Comparison of ENCODE assay signal across 8 mouse cellular contexts in the genomic region with DNA sequence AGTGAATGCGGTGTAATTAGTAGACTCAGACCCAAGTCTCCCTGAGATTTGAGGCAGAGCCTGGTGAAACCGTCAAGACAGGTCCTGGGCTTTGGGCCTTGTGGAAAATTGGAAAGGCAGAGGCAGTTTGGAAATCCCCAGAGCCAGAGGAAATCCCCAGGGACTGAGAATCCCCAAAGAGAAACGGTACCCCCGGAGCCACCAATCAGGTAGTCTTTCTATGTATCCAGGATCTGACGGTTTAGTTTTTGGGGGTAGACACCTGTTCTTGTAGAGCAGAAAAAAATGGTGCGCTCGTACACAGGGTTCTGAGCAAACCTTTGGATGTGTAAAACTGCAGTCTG. TPM values are rescaled to one million over a fixed set of nuclear protein-coding genes. Genes with fewer than 3 reads are reported as not detected.
DNase-seq lines count a peak whose midpoint lies in the region; ATAC-seq and TF ChIP-seq lines count a peak whose summit lies in the region.
"Had no signal": no experiment of that assay in that cellular context is flagged by ENCODE, and none has a peak within 500 bp of the region (broad histone marks: within the 10 kb centered on the region; RNA-seq: fewer than 3 reads in every experiment).

No protein-coding gene starts in this region.

- peak overlapping the region; percentile 88 for H3K27ac ChIP-seq in lung, postnatal 0 days (ENCODE audit: low read length)
- H3K27ac ChIP-seq in forebrain, embryonic 11.5 days (ENCODE audit: low read depth, low read length): peak overlapping the region; percentile 34; the same call in 1 of the 2 replicates
- peak overlapping the region; percentile 78; the same call in 1 of the 2 replicates for H3K27ac ChIP-seq in limb, embryonic 10.5 days
- peak overlapping the region; percentile 66 for H3K27ac ChIP-seq in stomach, embryonic 16.5 days (ENCODE audit: low read length)

- no peaks in the 10 kb centered on the region for H3K27me3 ChIP-seq in lung, postnatal 0 days (replicated peaks; ENCODE audit: insufficient read depth, low read length)
- no peaks in the 10 kb centered on the region for H3K27me3 ChIP-seq in forebrain, embryonic 11.5 days (ENCODE audit: control insufficient read depth, insufficient read depth, low read length)
- no peaks in the 10 kb centered on the region for H3K27me3 ChIP-seq in limb, embryonic 10.5 days (ENCODE audit: low read depth, poor library complexity, severe bottlenecking)
- no peaks in the 10 kb centered on the region for H3K27me3 ChIP-seq in stomach, embryonic 16.5 days (ENCODE audit: control insufficient read depth, insufficient read depth, low read length)

- no peak for TF ChIP-seq CTCF in lung, postnatal 0 days (IDR thresholded peaks at IDR 0.05)

- no peak for TF ChIP-seq EP300 in lung, postnatal 0 days (IDR thresholded peaks at IDR 0.05)

- ATAC-seq in lung, postnatal 0 days: no peak
- no peak for ATAC-seq in forebrain, embryonic 11.5 days (replicated peaks; ENCODE audit: low FRiP score)
- ATAC-seq in stomach, embryonic 16.5 days (ENCODE audit: insufficient read depth, low FRiP score): no peak

- peaks cover 19% of the 10 kb centered on the region for H3K4me1 ChIP-seq in lung, postnatal 0 days (ENCODE audit: insufficient read depth, low read depth, low read length)
- peaks cover 7% of the 10 kb centered on the region for H3K4me1 ChIP-seq in forebrain, embryonic 11.5 days (replicated peaks; ENCODE audit: control insufficient read depth, insufficient read depth, low read length)
- peaks cover 38% of the 10 kb centered on the region for H3K4me1 ChIP-seq in limb, embryonic 10.5 days
- peaks cover 27% of the 10 kb centered on the region for H3K4me1 ChIP-seq in stomach, embryonic 16.5 days (ENCODE audit: control insufficient read depth, insufficient read depth, low read length)

- no peak overlapping the region for H3K4me2 ChIP-seq in lung, postnatal 0 days (replicated peaks; ENCODE audit: low read depth, low read length)
- no peak overlapping the region for H3K4me2 ChIP-seq in forebrain, embryonic 11.5 days (ENCODE audit: low read depth, low read length, severe bottlenecking)
- H3K4me2 ChIP-seq in stomach, embryonic 16.5 days (ENCODE audit: low read depth, low read length): peak overlapping the region; percentile 52; the same call in 1 of the 2 replicates

- no peak overlapping the region; the same call in 1 of the 2 replicates for H3K9ac ChIP-seq in lung, postnatal 0 days (replicated peaks; ENCODE audit: low read depth)
- H3K9ac ChIP-seq in forebrain, embryonic 11.5 days (ENCODE audit: low read length): no peak overlapping the region
- H3K9ac ChIP-seq in stomach, embryonic 16.5 days (ENCODE audit: low read length): peak overlapping the region; percentile 31; the same call in 1 of the 2 replicates

- H3K4me3 ChIP-seq in lung, postnatal 0 days (ENCODE audit: low read depth, low read length): no peak overlapping the region
- no peak overlapping the region for H3K4me3 ChIP-seq in forebrain, embryonic 11.5 days (ENCODE audit: low read depth, low read length)
- no peak overlapping the region for H3K4me3 ChIP-seq in limb, embryonic 10.5 days
- no peak overlapping the region for H3K4me3 ChIP-seq in stomach, embryonic 16.5 days (replicated peaks; ENCODE audit: low read length)

- DNase-seq in lung, postnatal 0 days (ENCODE audit: low spot score): no peak
- DNase-seq in lung, postnatal 10 days: no peak
- DNase-seq in forebrain, embryonic 11.5 days (ENCODE audit: low spot score): peak; percentile 45
- DNase-seq in limb, embryonic 10.5 days (ENCODE audit: low spot score): no peak
- DNase-seq in urinary bladder, adult 18-20 months (ENCODE audit: low spot score in 2 of 2): no peak
- DNase-seq in right cerebral cortex, postnatal 14 days: no peak

- 46% methylated on average over 7 of the region's 7 CpGs for WGBS in lung, postnatal 0 days
- 71% methylated on average over 7 of the region's 7 CpGs for WGBS in forebrain, embryonic 11.5 days
- WGBS in limb, embryonic 10.5 days: 79% methylated on average over 7 of the region's 7 CpGs
- WGBS in stomach, embryonic 16.5 days: 74% methylated on average over 7 of the region's 7 CpGs

- H3K9me3 ChIP-seq in lung, postnatal 0 days (ENCODE audit: low read length): no peaks in the 10 kb centered on the region
- H3K9me3 ChIP-seq in forebrain, embryonic 11.5 days (ENCODE audit: control insufficient read depth, low read length): no peaks in the 10 kb centered on the region
- H3K9me3 ChIP-seq in limb, embryonic 10.5 days (replicated peaks): no peaks in the 10 kb centered on the region
- H3K9me3 ChIP-seq in stomach, embryonic 16.5 days (replicated peaks; ENCODE audit: control insufficient read depth, low read length): no peaks in the 10 kb centered on the region

- H3K36me3 ChIP-seq in lung, postnatal 0 days (ENCODE audit: insufficient read depth, low read length): no peaks in the 10 kb centered on the region
- no peaks in the 10 kb centered on the region for H3K36me3 ChIP-seq in forebrain, embryonic 11.5 days (ENCODE audit: control insufficient read depth, insufficient read depth, low read length)
- no peaks in the 10 kb centered on the region for H3K36me3 ChIP-seq in limb, embryonic 10.5 days
- H3K36me3 ChIP-seq in stomach, embryonic 16.5 days (ENCODE audit: control insufficient read depth, insufficient read depth, low read length): no peaks in the 10 kb centered on the region

RNA-seq across cellular contexts. Expression of gene Gm10277, which starts 5.0 kb away (rescaled TPM):
- 0.90 and 1.2 TPM in 2 replicates for polyA plus RNA-seq in lung, postnatal 0 days (2015; fragmentation: Nextera tagmentation; extraction: Ambion mirVana)
- 1.4 and 1.6 TPM in 2 replicates for polyA plus RNA-seq in forebrain, embryonic 11.5 days (2014; fragmentation: Nextera tagmentation; extraction: Ambion mirVana)
- polyA plus RNA-seq in limb, embryonic 10.5 days (2016; fragmentation: Nextera tagmentation; extraction: Ambion mirVana): 1.1 and 1.4 TPM in 2 replicates
- 1.2 and 1.4 TPM in 2 replicates for polyA plus RNA-seq in stomach, embryonic 16.5 days (2015; fragmentation: Nextera tagmentation; extraction: Ambion mirVana)
- polyA plus RNA-seq: testis, adult 2 months had no signal

RNA-seq across cellular contexts. Expression of gene Myo18a, which starts 29.5 kb away (rescaled TPM):
- polyA plus RNA-seq in lung, postnatal 0 days (2015; fragmentation: Nextera tagmentation; extraction: Ambion mirVana): 21.6 and 33.3 TPM in 2 replicates
- 28.4 and 31.4 TPM in 2 replicates for polyA plus RNA-seq in forebrain, embryonic 11.5 days (2014; fragmentation: Nextera tagmentation; extraction: Ambion mirVana)
- polyA plus RNA-seq in limb, embryonic 10.5 days (2016; fragmentation: Nextera tagmentation; extraction: Ambion mirVana): 25.6 and 29.5 TPM in 2 replicates
- polyA plus RNA-seq in stomach, embryonic 16.5 days (2015; fragmentation: Nextera tagmentation; extraction: Ambion mirVana): 44.9 and 46.0 TPM in 2 replicates

Comparison
In these comparisons a context has a peak if more than half of its experiments do, and no peak if none do; other contexts are left out.
1. H3K27ac ChIP-seq: peak in every context shown above with its lines; median percentile 88 in lung, postnatal 0 days; 78 in limb, embryonic 10.5 days; 66 in stomach, embryonic 16.5 days; 34 in forebrain, embryonic 11.5 days.